Mouse (Mus musculus): ENCODE measurements around the gene Ugt1a6b.
"Not testable (repeated sequence)": the region's sequence is repeated elsewhere in the genome, so short reads cannot be mapped to it uniquely, and the experiment has no call there.

The Ugt1a6b gene

GRCm38 (mm10) chr1:88103019-88103418 lies at the start of gene Ugt1a6b:
Gene Ugt1a6b (plus strand): TSS chr1:88103252.
- DNase-seq (ENCODE audit: extremely low spot score, low spot score) = not testable (repeated sequence)

GRCm38 (mm10) chr1:88055088-88055487 lies 48.0 kb upstream of the Ugt1a6b start, which contains the start of gene Ugt1a10:
Gene Ugt1a10 (plus strand): TSS chr1:88055388.
- DNase-seq (ENCODE audit: extremely low spot score, low spot score) = no peak

DNA sequence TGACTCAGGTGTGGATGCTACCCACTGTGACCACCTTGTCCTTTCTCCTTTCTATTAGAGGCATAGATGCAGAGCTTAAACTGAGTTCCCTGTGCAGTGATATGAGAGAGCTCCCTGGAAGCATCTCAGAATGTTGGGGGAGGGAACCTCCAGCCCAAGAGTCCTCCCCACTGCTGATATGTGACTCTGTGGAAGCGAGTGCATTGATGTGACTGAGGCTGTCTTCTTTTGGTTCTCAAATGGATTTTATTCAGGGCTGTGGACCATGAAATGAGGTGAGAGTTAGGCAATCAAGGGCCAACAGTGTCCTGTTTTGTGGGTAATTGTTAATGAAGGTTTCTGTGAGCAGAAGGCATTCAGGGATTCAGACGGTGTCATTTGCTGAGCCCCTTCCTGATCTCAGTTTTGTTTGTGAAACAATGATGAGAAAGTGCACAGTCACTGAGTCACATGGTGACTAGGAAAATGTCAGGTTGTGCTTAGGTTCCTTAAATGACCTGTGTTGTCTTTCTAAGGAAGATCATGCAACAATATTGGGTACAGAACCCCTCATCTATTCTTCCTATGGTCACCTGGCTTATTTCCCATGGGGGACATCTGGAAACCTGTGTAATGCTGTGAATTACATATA lies 36.5 kb upstream of the Ugt1a6b start:
- DNase-seq (ENCODE audit: extremely low spot score, low spot score) = not testable (repeated sequence)

- no peak for DNase-seq (ENCODE audit: extremely low spot score, low spot score)
Observed at GRCm38 (mm10) chr1:88070495-88070894, 32.6 kb upstream of the Ugt1a6b start, which contains the start of gene Ugt1a9. Gene Ugt1a9 (plus strand): TSS chr1:88070800.

GRCm38 (mm10) chr1:88070902-88071301 lies 32.1 kb upstream of the Ugt1a6b start:
- no peak for DNase-seq (ENCODE audit: extremely low spot score, low spot score)

GRCm38 (mm10) chr1:88074471-88074870 lies 28.6 kb upstream of the Ugt1a6b start:
- DNase-seq (ENCODE audit: extremely low spot score, low spot score) = no peak

DNA sequence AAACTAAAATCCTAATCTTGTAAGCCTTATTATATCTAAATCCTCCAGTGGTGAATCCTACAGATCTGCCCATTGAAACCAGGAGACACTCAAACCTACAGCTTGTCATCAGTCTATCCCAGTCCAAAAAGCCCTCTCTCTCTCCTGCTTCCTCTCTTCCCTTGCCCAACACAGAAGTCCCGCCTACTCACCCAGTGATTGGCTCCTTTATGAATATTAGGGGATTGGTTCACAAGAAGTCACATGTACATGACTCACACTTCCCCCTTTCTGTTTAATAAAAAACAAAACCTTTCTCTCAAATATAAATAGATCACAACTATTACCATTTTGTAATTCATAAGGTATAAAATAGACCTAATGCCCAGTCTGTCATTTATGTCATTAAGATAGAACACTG lies 25.9 kb upstream of the Ugt1a6b start:
- DNase-seq (ENCODE audit: extremely low spot score, low spot score) = no peak

DNA sequence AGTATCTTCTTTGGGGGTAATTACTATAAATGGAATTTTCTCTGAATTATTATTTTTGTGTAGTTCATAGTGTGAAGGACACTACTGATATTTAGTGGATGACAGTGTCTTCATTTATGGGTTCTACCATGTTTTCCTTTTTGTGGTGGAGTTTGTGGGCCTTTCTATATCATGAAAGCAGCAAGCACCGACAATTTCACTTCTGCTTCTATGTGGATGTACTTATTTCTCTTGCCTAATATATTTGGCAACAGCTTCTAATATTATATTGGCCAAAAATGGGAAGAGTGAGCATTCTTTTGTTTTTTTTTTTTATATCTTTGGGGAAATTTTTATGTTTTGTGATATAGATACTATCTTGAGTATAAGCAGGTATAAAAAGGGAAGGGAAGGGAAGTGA lies 21.4 kb upstream of the Ugt1a6b start:
- DNase-seq (ENCODE audit: extremely low spot score, low spot score) = no peak

DNA sequence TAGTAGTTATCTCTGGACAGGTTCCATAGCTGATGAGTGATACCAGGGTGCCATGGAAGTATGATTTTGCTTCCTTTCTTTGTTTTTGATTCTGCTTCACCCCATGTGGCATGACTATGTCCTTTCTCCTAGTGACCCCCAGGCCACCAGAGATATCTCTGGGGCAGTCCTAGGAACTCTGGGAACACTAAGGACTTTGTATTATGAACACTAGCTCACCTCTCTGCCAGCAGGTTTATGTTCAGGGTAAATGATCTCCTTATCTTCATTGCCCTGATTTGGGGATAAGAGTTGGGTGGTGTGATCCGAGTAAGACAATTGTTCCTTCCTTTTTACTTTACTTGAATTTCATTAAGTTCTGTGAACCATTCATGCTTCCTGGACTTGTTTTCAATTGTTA lies 16.9 kb upstream of the Ugt1a6b start:
- DNase-seq (ENCODE audit: extremely low spot score, low spot score) = no peak

GRCm38 (mm10) chr1:88087513-88087912 lies 15.5 kb upstream of the Ugt1a6b start, which contains the start of gene Ugt1a8:
Gene Ugt1a8 (plus strand): TSS chr1:88087813.
- DNase-seq (ENCODE audit: extremely low spot score, low spot score) = no peak

DNA sequence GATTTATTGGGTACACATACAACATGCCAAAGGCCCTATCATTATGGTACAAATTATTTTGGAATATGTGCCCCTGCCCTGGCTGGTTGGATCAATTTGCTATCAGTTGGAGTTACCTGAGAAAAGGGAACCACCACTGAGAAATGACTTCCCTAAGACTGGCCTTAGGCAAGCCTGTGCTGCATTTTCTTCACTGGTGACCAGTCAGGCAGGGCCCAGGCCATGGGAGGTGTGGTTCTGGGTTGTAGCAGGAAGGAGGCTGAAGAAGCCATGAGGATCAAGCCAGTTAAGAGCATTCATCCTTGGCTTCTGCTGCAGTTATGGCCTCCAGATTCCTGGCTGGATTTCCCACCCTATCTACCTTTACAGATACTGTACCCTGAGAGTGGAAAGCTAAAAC lies 10.7 kb upstream of the Ugt1a6b start:
- no peak for DNase-seq (ENCODE audit: extremely low spot score, low spot score)

DNA sequence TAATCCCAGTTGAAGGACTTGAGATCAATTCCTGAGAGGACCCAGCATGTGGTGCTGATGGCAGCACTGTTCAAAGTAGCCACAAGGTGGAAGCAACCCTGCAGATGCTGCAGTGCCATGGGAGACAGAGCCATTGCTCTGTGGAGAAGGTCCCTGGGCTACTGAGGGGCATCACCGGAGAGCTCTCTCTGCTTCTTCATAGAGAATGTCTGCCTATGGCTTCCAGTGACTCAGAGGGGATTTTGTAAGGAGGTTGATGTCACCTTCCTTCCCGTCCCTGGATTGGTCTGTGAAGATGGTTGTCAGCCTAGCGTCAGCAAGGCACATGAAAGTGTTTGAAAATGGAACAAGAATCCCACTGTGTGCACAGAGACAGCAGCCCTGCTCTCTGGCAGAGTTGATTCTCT lies 8.8 kb upstream of the Ugt1a6b start:
- not testable (repeated sequence) for DNase-seq (ENCODE audit: extremely low spot score, low spot score)

DNA sequence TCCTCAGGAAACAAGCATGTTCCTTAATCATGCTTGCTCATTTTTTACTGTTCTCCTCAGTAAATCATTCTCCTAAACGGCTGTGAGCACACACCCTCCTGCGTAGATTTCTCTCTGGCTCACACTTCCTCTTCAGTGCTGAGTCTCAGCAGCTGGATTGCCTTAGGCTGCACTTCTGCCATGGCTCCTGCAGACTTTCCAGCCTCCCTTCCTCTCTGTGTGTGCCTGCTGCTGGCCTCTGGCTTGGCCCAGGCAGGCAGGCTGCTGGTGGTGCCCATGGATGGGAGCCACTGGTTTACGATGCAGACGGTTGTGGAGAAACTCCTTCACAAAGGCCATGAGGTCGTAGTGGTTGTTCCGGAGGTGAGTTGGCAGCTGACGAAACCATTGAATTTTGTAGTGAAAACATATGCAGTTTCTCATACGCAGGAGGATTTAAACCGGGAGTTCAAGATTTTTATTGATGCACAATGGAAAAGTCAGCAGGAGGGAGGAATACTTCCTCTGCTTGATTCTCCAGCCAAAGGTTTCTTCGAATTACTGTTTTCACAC lies 8.0 kb upstream of the Ugt1a6b start, which contains the start of gene Ugt1a7c:
Gene Ugt1a7c, plus strand, starts transcription at position 122 of the 552 bp plus-strand sequence.
- DNase-seq (ENCODE audit: extremely low spot score, low spot score) = peak; percentile 14

GRCm38 (mm10) chr1:88098546-88098945 lies 4.5 kb upstream of the Ugt1a6b start:
- not testable (repeated sequence) for DNase-seq (ENCODE audit: extremely low spot score, low spot score)

DNA sequence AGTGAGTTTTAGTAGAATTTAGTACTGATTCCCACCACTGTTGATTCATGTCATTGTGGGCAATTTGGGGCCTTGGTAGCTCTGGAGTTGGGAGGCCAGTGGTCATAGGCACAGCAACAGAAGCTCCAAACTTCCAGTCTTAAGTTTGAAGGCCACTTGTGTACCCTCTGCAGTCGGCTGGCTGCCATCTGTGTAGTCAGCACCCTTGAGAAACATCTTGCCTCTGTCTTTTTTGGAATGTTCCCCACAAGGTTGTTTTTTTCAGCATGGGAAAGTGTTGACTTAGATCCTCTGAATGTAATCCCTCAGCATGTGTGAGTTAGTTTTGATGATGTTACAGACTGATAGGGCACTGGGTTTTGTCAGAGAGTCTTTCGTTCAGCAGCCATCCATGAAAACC lies 3.4 kb upstream of the Ugt1a6b start:
- DNase-seq (ENCODE audit: extremely low spot score, low spot score) = not testable (repeated sequence)

GRCm38 (mm10) chr1:88103697-88104468 lies 831 bp downstream of the Ugt1a6b start:
- DNase-seq (ENCODE audit: extremely low spot score, low spot score) = not testable (repeated sequence)

DNA sequence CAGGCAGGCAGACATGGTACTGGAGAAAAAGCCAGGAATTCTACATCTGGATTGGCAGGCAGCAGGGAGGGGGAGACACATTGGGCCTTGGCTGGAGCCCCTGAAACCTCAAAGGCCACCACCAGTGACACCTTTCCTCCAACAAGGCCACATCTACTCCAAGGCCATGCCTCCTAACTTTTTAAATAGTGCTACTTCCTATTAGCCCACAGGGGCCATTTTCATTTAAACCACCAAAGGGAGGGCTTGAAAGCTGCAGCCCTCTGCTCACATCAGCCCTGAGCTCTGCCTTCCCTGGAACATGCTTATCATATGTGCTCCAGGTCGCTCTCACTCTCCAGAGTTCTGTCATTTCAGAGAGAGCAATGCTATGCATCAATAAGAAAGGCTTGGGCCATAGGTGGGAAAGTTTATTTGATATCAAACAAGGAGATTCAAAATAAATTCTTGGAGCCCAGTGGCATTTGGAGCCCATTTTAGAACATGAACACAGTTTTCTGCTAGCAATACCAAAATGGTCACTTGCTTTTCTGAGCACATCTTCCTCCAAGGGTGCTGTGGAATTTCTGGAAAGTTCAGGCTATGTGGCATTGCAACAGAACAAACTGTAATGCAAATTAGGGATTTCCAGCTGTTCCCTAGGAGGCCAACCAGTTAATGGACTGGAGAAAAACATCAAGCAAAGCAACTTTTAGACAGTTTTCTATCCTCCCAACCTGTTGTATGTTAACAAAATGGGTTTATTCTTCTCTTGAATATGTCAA lies 1.8 kb downstream of the Ugt1a6b start:
- no peak for DNase-seq (ENCODE audit: extremely low spot score, low spot score)

DNA sequence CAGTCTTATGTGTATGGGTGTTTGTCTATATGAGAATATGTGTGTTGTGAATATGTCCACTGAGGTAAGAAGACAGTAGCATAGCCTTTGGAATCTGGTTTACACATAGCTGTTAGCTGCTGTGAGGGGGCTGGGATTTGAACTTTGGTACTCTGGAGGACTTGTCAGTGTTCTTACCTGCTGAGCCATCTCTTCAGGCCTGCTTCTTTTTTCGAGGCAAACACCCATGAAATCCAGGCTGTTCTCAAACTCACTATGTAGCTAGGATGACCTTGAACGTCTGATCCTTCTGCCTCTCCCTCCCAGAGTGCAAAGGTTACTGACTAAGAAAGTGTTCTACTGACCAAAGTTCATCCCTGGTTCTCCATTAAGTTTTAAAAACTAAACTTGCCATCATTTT lies 2.6 kb downstream of the Ugt1a6b start:
- DNase-seq (ENCODE audit: extremely low spot score, low spot score) = no peak

DNA sequence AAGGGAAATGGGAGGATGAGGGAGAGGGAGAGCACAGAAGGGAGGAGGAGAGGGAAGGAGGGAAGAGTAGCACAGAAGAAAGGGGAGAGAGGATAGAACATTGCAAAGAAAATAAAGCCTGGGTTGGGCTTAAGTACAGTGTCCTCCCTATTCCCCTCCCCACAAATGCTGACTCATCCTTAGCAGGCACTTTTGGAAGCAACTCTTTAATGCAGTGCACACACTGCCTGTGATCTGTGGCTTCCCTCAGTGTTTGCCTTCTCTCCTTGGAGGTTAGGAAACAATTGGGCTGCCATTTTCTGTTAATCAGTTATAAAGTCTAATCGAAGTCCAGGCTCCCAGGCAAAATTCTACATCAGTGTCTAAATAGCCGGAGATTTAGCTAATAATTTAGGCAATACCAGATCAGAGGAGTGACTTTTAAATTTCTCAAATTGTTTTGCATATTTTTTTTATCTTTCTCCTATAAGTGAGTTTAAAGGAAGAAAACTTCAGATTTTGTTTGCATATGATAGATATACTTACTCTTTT lies 6.0 kb downstream of the Ugt1a6b start:
- DNase-seq (ENCODE audit: extremely low spot score, low spot score) = not testable (repeated sequence)

GRCm38 (mm10) chr1:88109604-88110003 lies 6.6 kb downstream of the Ugt1a6b start:
- DNase-seq (ENCODE audit: extremely low spot score, low spot score) = not testable (repeated sequence)

DNA sequence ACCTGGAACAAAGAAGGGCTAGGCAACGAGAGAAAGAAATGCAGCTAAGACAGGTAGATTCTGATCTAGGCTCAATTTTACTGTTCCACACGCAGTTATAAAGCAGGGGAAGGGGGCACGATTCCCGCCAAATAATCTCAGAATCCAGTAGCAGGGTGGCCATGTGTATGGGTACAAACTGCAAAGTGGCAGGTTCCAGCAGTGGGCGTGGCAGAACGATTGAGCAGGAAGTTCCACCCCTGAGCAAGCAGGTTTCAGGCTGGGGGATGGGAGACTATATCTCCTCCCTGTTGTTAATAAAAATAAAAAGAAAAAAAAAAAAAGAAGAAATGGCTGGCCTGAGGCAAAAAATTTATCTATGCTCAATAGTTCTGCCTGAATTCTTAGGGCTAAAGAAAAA lies 9.7 kb downstream of the Ugt1a6b start:
- not testable (repeated sequence) for DNase-seq (ENCODE audit: extremely low spot score, low spot score)
